Mouse (Mus musculus): Measurements from ENCODE around the gene Gm17783. TPM values are rescaled to one million over a fixed set of nuclear protein-coding genes. Genes with fewer than 3 reads are reported as not detected.
"Not testable (repeated sequence)": the region's sequence is repeated elsewhere in the genome, so short reads cannot be mapped to it uniquely, and the experiment has no call there.

The Gm17783 gene
- polyA plus RNA-seq (2012), result not detected in 2 replicates

DNA sequence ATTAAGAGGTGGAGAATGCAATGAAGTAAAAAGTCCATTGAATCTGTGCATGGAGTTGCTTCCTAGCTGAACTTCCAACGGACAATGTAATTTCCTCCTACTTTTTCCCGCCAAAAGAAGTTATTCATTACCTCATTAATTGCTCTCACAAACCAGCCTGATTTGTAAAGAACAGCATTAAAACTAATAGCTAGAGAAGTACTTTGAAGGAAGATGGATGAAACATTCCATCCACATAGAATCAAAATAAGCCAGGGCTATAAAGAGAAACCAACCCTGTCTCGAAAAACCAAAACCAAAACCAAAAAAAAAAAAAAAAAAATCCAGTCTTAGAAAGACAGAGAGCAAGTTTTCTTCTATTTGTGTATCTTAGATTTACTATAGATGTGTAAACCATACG, at the start of gene Gm17783:
Gene Gm17783 (minus strand): TSS at position 101 of the 400 bp plus-strand sequence.
- Histone ChIP-seq H3K9me3 (ENCODE audit: control insufficient read depth, low read length) (no peaks in the 10 kb centered on the region), H3K4me3 (replicated peaks) (no peak within 1 kb of the TSS), H3K27me3 (ENCODE audit: control insufficient read depth) (no peaks in the 10 kb centered on the region), H3K4me1 (ENCODE audit: control insufficient read depth) (no peaks in the 10 kb centered on the region), H3K36me3 (ENCODE audit: control insufficient read depth) (no peaks in the 10 kb centered on the region)
- TF ChIP-seq GATA1 (IDR thresholded peaks at IDR 0.05; ENCODE audit: low read length), result no peak

GRCm38 (mm10) chr16:45579883-45580282, 48.0 kb upstream of the Gm17783 start:
- H3K36me3 ChIP-seq (ENCODE audit: control insufficient read depth), result no peaks in the 10 kb centered on the region
- no peaks in the 10 kb centered on the region for H3K9me3 ChIP-seq (ENCODE audit: control insufficient read depth, low read length)
- no peak overlapping the region for H3K4me3 ChIP-seq (replicated peaks)
- H3K4me1 ChIP-seq (ENCODE audit: control insufficient read depth), result no peaks in the 10 kb centered on the region
- no peak for TF ChIP-seq TAL1 (IDR thresholded peaks at IDR 0.05; ENCODE audit: low read length)
- TF ChIP-seq GATA1 (IDR thresholded peaks at IDR 0.05; ENCODE audit: low read length), result no peak
- no peaks in the 10 kb centered on the region for H3K27me3 ChIP-seq (ENCODE audit: control insufficient read depth)

GRCm38 (mm10) chr16:45572307-45572706, 40.5 kb upstream of the Gm17783 start:
- no peaks in the 10 kb centered on the region for H3K27me3 ChIP-seq (ENCODE audit: control insufficient read depth)
- no peaks in the 10 kb centered on the region for H3K9me3 ChIP-seq (ENCODE audit: control insufficient read depth, low read length)
- H3K4me3 ChIP-seq (replicated peaks), result no peak overlapping the region
- TF ChIP-seq TAL1 (IDR thresholded peaks at IDR 0.05; ENCODE audit: low read length), result no peak
- no peak for TF ChIP-seq GATA1 (IDR thresholded peaks at IDR 0.05; ENCODE audit: low read length)
- H3K4me1 ChIP-seq (ENCODE audit: control insufficient read depth), result peaks cover 9% of the 10 kb centered on the region
- H3K36me3 ChIP-seq (ENCODE audit: control insufficient read depth), result no peaks in the 10 kb centered on the region

DNA sequence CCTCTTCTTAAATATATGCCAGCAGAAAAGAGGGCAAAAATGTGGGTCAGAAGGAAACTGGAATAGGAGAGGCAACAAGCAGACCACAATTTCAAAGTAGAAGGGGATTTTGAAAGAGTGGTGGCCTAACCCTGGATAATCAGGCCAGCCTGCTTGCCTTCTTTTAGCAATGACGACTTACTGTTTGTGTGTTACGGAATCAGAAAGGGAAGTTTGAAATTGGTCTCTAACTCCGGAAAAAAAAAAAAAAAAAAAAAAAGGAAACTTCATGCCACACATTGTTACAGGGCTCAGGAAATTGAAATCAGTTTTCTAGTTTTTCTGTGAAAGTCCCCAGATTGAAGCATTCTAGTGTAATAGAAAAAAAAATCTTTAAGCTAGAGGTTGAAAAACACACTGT, 29.9 kb upstream of the Gm17783 start:
- Histone ChIP-seq H3K9me3 (ENCODE audit: control insufficient read depth, low read length) (no peaks in the 10 kb centered on the region), H3K4me1 (ENCODE audit: control insufficient read depth) (no peaks in the 10 kb centered on the region), H3K27me3 (ENCODE audit: control insufficient read depth) (no peaks in the 10 kb centered on the region), H3K4me3 (replicated peaks) (no peak overlapping the region), H3K36me3 (ENCODE audit: control insufficient read depth) (no peaks in the 10 kb centered on the region)
- TF ChIP-seq GATA1 (IDR thresholded peaks at IDR 0.05; ENCODE audit: low read length) (no peak), TAL1 (IDR thresholded peaks at IDR 0.05; ENCODE audit: low read length) (no peak)

DNA sequence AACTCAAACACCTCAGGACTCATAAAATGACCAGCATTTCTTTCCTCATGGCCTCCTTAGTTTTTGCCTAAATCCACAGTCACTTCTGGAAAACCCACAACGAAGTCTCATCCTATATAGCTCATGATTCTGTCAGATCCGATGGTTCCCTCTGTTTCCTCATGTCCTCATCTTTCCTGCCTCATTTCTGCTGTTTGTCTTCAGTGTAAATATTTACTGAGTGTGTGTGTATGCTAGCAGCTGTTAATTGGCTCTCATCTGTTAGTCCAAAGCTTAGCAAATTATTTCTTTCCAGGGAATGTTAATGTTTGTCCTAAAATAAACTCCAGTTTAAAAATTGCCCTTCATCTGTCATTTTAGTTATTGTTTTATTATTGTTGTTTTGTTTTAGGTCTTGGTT, 19.7 kb upstream of the Gm17783 start:
- Histone ChIP-seq H3K4me1 (ENCODE audit: control insufficient read depth) (no peaks in the 10 kb centered on the region), H3K36me3 (ENCODE audit: control insufficient read depth) (no peaks in the 10 kb centered on the region), H3K27me3 (ENCODE audit: control insufficient read depth) (no peaks in the 10 kb centered on the region), H3K9me3 (ENCODE audit: control insufficient read depth, low read length) (no peaks in the 10 kb centered on the region), H3K4me3 (replicated peaks) (no peak overlapping the region)
- TF ChIP-seq TAL1 (IDR thresholded peaks at IDR 0.05; ENCODE audit: low read length), result no peak
- TF ChIP-seq GATA1 (IDR thresholded peaks at IDR 0.05; ENCODE audit: low read length), result no peak

DNA sequence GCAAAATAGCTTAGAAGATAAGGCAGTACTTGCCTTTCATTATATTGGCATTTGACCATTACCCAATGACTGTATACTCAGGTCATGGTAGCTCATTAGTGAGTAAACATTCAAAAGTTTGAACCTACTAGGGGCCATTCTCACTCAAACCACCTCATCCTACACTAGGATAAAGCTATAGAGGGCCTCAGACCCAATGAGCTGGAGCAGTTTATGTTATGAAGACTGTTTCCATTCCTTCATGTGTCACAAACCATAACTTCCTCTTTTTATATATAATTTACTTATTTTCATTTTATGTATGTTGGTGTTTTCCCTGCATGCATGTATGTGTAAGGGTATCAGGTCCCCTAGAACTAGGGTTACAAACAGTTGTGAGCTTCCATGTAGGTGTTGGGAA, 16.1 kb upstream of the Gm17783 start:
- H3K4me3 ChIP-seq (replicated peaks), result no peak overlapping the region
- no peaks in the 10 kb centered on the region for H3K9me3 ChIP-seq (ENCODE audit: control insufficient read depth, low read length)
- no peaks in the 10 kb centered on the region for H3K4me1 ChIP-seq (ENCODE audit: control insufficient read depth)
- H3K36me3 ChIP-seq (ENCODE audit: control insufficient read depth), result no peaks in the 10 kb centered on the region
- no peaks in the 10 kb centered on the region for H3K27me3 ChIP-seq (ENCODE audit: control insufficient read depth)
- TF ChIP-seq TAL1 (IDR thresholded peaks at IDR 0.05; ENCODE audit: low read length) (no peak), GATA1 (IDR thresholded peaks at IDR 0.05; ENCODE audit: low read length) (no peak)

GRCm38 (mm10) chr16:45544341-45544740, 12.5 kb upstream of the Gm17783 start:
- H3K36me3 ChIP-seq (ENCODE audit: control insufficient read depth), result no peaks in the 10 kb centered on the region
- no peaks in the 10 kb centered on the region for H3K9me3 ChIP-seq (ENCODE audit: control insufficient read depth, low read length)
- no peak overlapping the region for H3K4me3 ChIP-seq (replicated peaks)
- no peaks in the 10 kb centered on the region for H3K27me3 ChIP-seq (ENCODE audit: control insufficient read depth)
- TF ChIP-seq GATA1 (IDR thresholded peaks at IDR 0.05; ENCODE audit: low read length), result no peak
- TF ChIP-seq TAL1 (IDR thresholded peaks at IDR 0.05; ENCODE audit: low read length), result no peak
- H3K4me1 ChIP-seq (ENCODE audit: control insufficient read depth), result no peaks in the 10 kb centered on the region

GRCm38 (mm10) chr16:45542108-45542507, 10.3 kb upstream of the Gm17783 start:
- no peaks in the 10 kb centered on the region for H3K27me3 ChIP-seq (ENCODE audit: control insufficient read depth)
- no peaks in the 10 kb centered on the region for H3K36me3 ChIP-seq (ENCODE audit: control insufficient read depth)
- H3K4me3 ChIP-seq (replicated peaks), result no peak overlapping the region
- TF ChIP-seq GATA1 (IDR thresholded peaks at IDR 0.05; ENCODE audit: low read length), result no peak
- no peak for TF ChIP-seq TAL1 (IDR thresholded peaks at IDR 0.05; ENCODE audit: low read length)
- no peaks in the 10 kb centered on the region for H3K9me3 ChIP-seq (ENCODE audit: control insufficient read depth, low read length)
- H3K4me1 ChIP-seq (ENCODE audit: control insufficient read depth), result no peaks in the 10 kb centered on the region

GRCm38 (mm10) chr16:45538342-45538741, 6.5 kb upstream of the Gm17783 start:
- H3K36me3 ChIP-seq (ENCODE audit: control insufficient read depth); H3K9me3 ChIP-seq (ENCODE audit: control insufficient read depth, low read length); H3K4me1 ChIP-seq (ENCODE audit: control insufficient read depth); H3K4me3 ChIP-seq (replicated peaks); H3K27me3 ChIP-seq (ENCODE audit: control insufficient read depth): not testable (repeated sequence)

- H3K9me3 ChIP-seq (ENCODE audit: control insufficient read depth, low read length), result no peaks in the 10 kb centered on the region
- TF ChIP-seq GATA1 (IDR thresholded peaks at IDR 0.05; ENCODE audit: low read length), result no peak
- TF ChIP-seq TAL1 (IDR thresholded peaks at IDR 0.05; ENCODE audit: low read length), result no peak
- no peaks in the 10 kb centered on the region for H3K27me3 ChIP-seq (ENCODE audit: control insufficient read depth)
- H3K36me3 ChIP-seq (ENCODE audit: control insufficient read depth), result no peaks in the 10 kb centered on the region
- H3K4me1 ChIP-seq (ENCODE audit: control insufficient read depth), result no peaks in the 10 kb centered on the region
- no peak within 1 kb of the TSS for H3K4me3 ChIP-seq (replicated peaks)
Observed at GRCm38 (mm10) chr16:45535009-45535408, 3.2 kb upstream of the Gm17783 start, which contains the start of gene Slc9c1. Slc9c1 (plus strand) TSS chr16:45535309.

All from erythroblast, embryonic 14.5 days (primary cell).